Mouse (Mus musculus) neural tube, embryonic 12.5 days (tissue): ENCODE measurements around the gene Lrrc63. TPM values are rescaled to one million over a fixed set of nuclear protein-coding genes. Genes with fewer than 3 reads are reported as not detected.

Experiments used
- ATAC-seq: fragments of 200-750 bp; cut with Nextera tagmentation; 2 replicates; pipeline ENCODE4 v1.8.0; 2017; ENCODE audit warnings: low read depth, mild to moderate bottlenecking, moderate TSS enrichment, moderate library complexity; ENCODE audit not compliant: low FRiP score
- H3K27ac ChIP-seq: fragments of 300-500 bp; sonication (generic); 2 replicates; pipeline ENCODE4 v1.5.1; 2016
- H3K27me3 ChIP-seq: fragments of 300-500 bp; sonication (generic); replicated peaks from 2 replicates; pipeline ENCODE4 v1.6.1; 2016; ENCODE audit warnings: mild to moderate bottlenecking
- H3K36me3 ChIP-seq: fragments of 300-500 bp; sonication (generic); 2 replicates; pipeline ENCODE4 v1.6.1; 2016; ENCODE audit warnings: mild to moderate bottlenecking
- H3K4me1 ChIP-seq: fragments of 300-500 bp; sonication (generic); 2 replicates; pipeline ENCODE4 v1.6.1; 2016
- H3K4me2 ChIP-seq: fragments of 300-500 bp; sonication (generic); replicated peaks from 2 replicates; pipeline ENCODE4 v1.6.1; 2016; ENCODE audit warnings: mild to moderate bottlenecking
- H3K4me3 ChIP-seq: fragments of 300-500 bp; sonication (generic); 2 replicates; pipeline ENCODE4 v1.5.1; 2016
- H3K9ac ChIP-seq: fragments of 300-500 bp; sonication (generic); 2 replicates; pipeline ENCODE4 v1.6.1; 2016; ENCODE audit warnings: mild to moderate bottlenecking
- H3K9me3 ChIP-seq: fragments of 300-500 bp; sonication (generic); 2 replicates; pipeline ENCODE4 v1.6.1; 2016; ENCODE audit warnings: mild to moderate bottlenecking
- WGBS: fragments of 180-500 bp; shearing (Covaris S2); methylation state at CpG from one replicate; pipeline ENCODE4 v1.1.7; 2016; 5-methylcytosine and 5-hydroxymethylcytosine counted together
- polyA plus RNA-seq: library from polyadenylated mRNA; unstranded; fragments of >200 nt; fragmentation: Nextera tagmentation; extraction: Ambion mirVana; gene quantifications from 2 replicates; pipeline ENCODE4 v1.2.1, GENCODE M21; 2016

Gene Lrrc63
- polyA plus RNA-seq, 1 experiment from 2014 or later = 0.08 TPM

DNA sequence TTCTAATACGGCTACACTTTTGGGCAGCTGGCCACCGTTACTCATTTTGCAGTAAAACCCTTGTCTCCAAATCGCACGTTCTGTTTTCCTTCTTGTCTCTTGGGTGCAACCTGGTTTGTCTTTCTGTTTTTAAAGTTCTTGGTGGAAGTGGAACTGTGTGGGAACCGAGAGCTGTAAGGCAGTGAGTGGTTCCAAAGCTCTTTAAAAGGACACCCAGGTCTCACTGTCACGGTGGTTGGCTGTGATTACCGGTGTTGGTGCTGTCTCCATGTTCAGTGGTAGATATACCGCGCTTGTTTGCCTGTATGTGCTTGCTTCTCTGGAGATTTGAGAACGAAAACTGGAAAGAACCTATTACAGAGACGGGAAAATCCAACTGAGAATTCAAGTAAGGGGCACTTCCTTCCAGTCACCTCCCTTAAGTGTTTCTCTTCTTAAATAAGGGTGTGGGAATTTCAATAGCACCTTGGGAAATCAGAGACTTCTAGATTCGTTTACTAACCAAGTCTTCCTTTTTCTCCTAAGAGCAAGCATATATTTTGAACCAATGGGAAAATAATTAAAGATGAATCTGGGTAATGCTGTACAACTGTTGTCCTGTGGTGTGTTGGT lies 749 bp upstream of the Lrrc63 start:
- H3K4me3 ChIP-seq = peak overlapping the region; percentile 56; the same call in 1 of the 2 replicates
- H3K9me3 ChIP-seq = no peaks in the 10 kb centered on the region
- H3K4me2 ChIP-seq = peak overlapping the region; percentile 81
- H3K27ac ChIP-seq = no peak overlapping the region
- H3K27me3 ChIP-seq = no peaks in the 10 kb centered on the region
- 4% methylated on average over 12 of the region's 12 CpGs for WGBS
- no peak overlapping the region for H3K9ac ChIP-seq
- no peaks in the 10 kb centered on the region for H3K36me3 ChIP-seq
- no peak for ATAC-seq
- no peaks in the 10 kb centered on the region for H3K4me1 ChIP-seq

- no peak overlapping the region for H3K4me3 ChIP-seq
- H3K9me3 ChIP-seq = no peaks in the 10 kb centered on the region
- H3K4me2 ChIP-seq = no peak overlapping the region
- H3K27ac ChIP-seq = no peak overlapping the region
- 88% methylated on average over 8 of the region's 8 CpGs for WGBS
- no peaks in the 10 kb centered on the region for H3K36me3 ChIP-seq
- H3K4me1 ChIP-seq = no peaks in the 10 kb centered on the region
- no peaks in the 10 kb centered on the region for H3K27me3 ChIP-seq
- H3K9ac ChIP-seq = no peak overlapping the region
- no peak for ATAC-seq
Measured at GRCm38 (mm10) chr14:75121658-75122057, 9.0 kb downstream of the Lrrc63 start.

DNA sequence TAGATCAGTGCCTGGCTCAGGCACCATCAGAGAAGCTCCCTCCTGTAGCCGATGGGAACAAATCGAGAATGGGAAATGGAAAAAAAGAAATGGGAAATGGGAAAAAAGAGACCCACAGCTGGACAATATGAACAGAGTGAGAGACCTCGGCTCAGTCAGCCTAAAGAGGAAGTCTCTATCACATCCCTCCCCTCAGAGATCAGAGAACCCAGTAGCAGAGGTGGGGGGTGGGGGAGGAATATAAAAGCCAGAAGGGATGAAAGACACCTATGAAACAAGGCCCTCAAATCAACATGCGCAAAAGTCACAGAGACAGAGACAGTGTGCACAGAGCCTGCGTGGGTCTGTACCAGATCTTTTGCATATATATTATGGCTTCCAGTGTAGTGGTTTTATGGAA lies 27.7 kb downstream of the Lrrc63 start:
- WGBS = 87% methylated on average over 5 of the region's 5 CpGs

GRCm38 (mm10) chr14:75077946-75078345 lies 52.7 kb downstream of the Lrrc63 start:
- H3K4me2 ChIP-seq = no peak overlapping the region
- 71% methylated on average over 6 of the region's 6 CpGs for WGBS
- H3K9ac ChIP-seq = no peak overlapping the region
- no peaks in the 10 kb centered on the region for H3K4me1 ChIP-seq
- no peak overlapping the region for H3K27ac ChIP-seq
- no peaks in the 10 kb centered on the region for H3K9me3 ChIP-seq
- H3K27me3 ChIP-seq = no peaks in the 10 kb centered on the region
- no peak for ATAC-seq
- H3K36me3 ChIP-seq = no peaks in the 10 kb centered on the region
- H3K4me3 ChIP-seq = no peak overlapping the region

More for the DNA sequence above, 27.7 kb downstream of the Lrrc63 start:
- Histone ChIP-seq H3K9ac (no peak overlapping the region), H3K9me3 (no peaks in the 10 kb centered on the region), H3K27me3 (no peaks in the 10 kb centered on the region), H3K27ac (no peak overlapping the region), H3K36me3 (no peaks in the 10 kb centered on the region), H3K4me2 (no peak overlapping the region), H3K4me1 (no peaks in the 10 kb centered on the region), H3K4me3 (no peak overlapping the region)
- ATAC-seq = no peak

- Histone ChIP-seq H3K4me1 (no peaks in the 10 kb centered on the region), H3K27me3 (no peaks in the 10 kb centered on the region), H3K36me3 (no peaks in the 10 kb centered on the region), H3K4me2 (no peak overlapping the region), H3K9ac (no peak overlapping the region), H3K9me3 (no peaks in the 10 kb centered on the region), H3K27ac (no peak overlapping the region), H3K4me3 (no peak overlapping the region)
- ATAC-seq = no peak
- 83% methylated on average over 10 of the region's 10 CpGs for WGBS
Measured at GRCm38 (mm10) chr14:75075299-75076180, 55.1 kb downstream of the Lrrc63 start.

- H3K27me3 ChIP-seq = no peaks in the 10 kb centered on the region
- H3K9ac ChIP-seq = no peak overlapping the region
- no peak for ATAC-seq
- no peak overlapping the region for H3K4me3 ChIP-seq
- H3K9me3 ChIP-seq = no peaks in the 10 kb centered on the region
- H3K27ac ChIP-seq = no peak overlapping the region
- no peaks in the 10 kb centered on the region for H3K4me1 ChIP-seq
- H3K4me2 ChIP-seq = no peak overlapping the region
- H3K36me3 ChIP-seq = no peaks in the 10 kb centered on the region
- 91% methylated on average over 15 of the region's 15 CpGs for WGBS
Measured at GRCm38 (mm10) chr14:75071091-75071490, 59.6 kb downstream of the Lrrc63 start.

GRCm38 (mm10) chr14:75069356-75069979 lies 61.2 kb downstream of the Lrrc63 start:
- H3K9me3 ChIP-seq = no peaks in the 10 kb centered on the region
- H3K36me3 ChIP-seq = no peaks in the 10 kb centered on the region
- H3K4me3 ChIP-seq = no peak overlapping the region
- H3K9ac ChIP-seq = no peak overlapping the region
- H3K4me1 ChIP-seq = no peaks in the 10 kb centered on the region
- H3K27ac ChIP-seq = no peak overlapping the region
- 89% methylated on average over 7 of the region's 7 CpGs for WGBS
- no peak overlapping the region for H3K4me2 ChIP-seq
- H3K27me3 ChIP-seq = no peaks in the 10 kb centered on the region
- no peak for ATAC-seq

DNA sequence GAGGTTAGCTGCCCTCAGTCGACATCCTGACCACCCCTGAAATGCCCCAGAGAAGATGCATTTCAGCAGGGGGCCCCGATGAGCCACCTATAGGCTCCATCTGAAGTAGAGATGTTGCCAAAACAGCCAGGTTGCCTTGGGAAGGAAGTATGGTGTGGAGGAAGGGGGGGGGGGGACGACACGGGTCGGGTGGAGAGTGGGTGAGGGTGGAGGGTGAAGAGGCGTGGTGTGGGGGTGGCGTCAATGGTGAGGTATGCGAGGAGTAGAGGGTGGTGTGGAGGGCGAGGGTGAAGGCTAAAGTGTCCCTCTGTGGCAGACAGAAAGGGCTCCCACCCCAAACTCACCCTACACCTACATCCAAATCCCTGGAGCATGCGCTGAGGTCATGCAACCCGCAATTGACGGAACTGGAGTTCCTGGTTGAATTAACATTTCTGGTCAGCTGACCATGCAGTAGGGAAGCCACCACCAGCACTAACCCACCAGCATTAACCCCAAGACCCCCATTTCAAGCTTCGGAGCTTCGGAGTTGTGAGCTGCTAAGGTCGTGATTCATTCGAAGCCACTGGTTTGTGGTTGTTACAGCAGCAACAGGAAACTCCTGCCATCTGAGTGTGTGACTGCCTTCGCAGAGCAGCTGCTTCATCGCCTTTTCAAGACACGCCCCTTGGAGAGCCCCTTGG lies 62.1 kb downstream of the Lrrc63 start:
- no peak for ATAC-seq
- Histone ChIP-seq H3K4me3 (no peak overlapping the region), H3K36me3 (no peaks in the 10 kb centered on the region), H3K9ac (no peak overlapping the region), H3K9me3 (no peaks in the 10 kb centered on the region), H3K4me1 (no peaks in the 10 kb centered on the region), H3K4me2 (no peak overlapping the region), H3K27me3 (no peaks in the 10 kb centered on the region), H3K27ac (no peak overlapping the region)
- 90% methylated on average over 19 of the region's 19 CpGs for WGBS

DNA sequence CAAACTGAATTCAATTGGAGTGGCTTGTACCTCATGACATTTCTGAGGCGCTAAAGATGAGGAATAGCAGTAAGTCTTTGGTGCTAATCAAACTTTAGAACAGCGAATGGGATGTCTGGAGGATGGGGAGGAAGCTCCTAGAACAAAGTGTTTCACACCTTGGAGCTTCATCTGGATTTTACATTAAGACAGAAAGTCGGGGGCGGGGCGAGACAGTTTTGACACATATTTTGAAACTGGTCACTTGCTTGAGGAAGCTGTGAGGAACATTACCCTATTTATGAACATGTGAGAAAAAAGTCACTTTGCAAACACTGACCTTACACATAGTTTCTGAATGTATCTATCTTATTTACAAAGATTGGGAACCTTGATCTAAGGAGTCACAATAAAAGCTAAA lies 65.5 kb downstream of the Lrrc63 start:
- H3K4me1 ChIP-seq = no peaks in the 10 kb centered on the region
- no peak for ATAC-seq
- no peaks in the 10 kb centered on the region for H3K27me3 ChIP-seq
- no peaks in the 10 kb centered on the region for H3K9me3 ChIP-seq
- no peak overlapping the region for H3K4me2 ChIP-seq
- H3K36me3 ChIP-seq = no peaks in the 10 kb centered on the region
- H3K4me3 ChIP-seq = no peak overlapping the region
- 93% methylated on average over 5 of the region's 5 CpGs for WGBS
- H3K9ac ChIP-seq = no peak overlapping the region
- H3K27ac ChIP-seq = no peak overlapping the region

- no peak overlapping the region for H3K4me2 ChIP-seq
- H3K27me3 ChIP-seq = no peaks in the 10 kb centered on the region
- H3K9ac ChIP-seq = no peak overlapping the region
- no peaks in the 10 kb centered on the region for H3K9me3 ChIP-seq
- ATAC-seq = no peak
- 73% methylated on average over 7 of the region's 7 CpGs for WGBS
- no peak overlapping the region for H3K4me3 ChIP-seq
- no peaks in the 10 kb centered on the region for H3K4me1 ChIP-seq
- H3K27ac ChIP-seq = no peak overlapping the region
- H3K36me3 ChIP-seq = no peaks in the 10 kb centered on the region
Measured at GRCm38 (mm10) chr14:75064520-75064919, 66.2 kb downstream of the Lrrc63 start.

- no peak overlapping the region for H3K27ac ChIP-seq
- H3K4me2 ChIP-seq = no peak overlapping the region
- no peak overlapping the region for H3K9ac ChIP-seq
- no peaks in the 10 kb centered on the region for H3K4me1 ChIP-seq
- H3K4me3 ChIP-seq = no peak overlapping the region
- ATAC-seq = no peak
- no peaks in the 10 kb centered on the region for H3K9me3 ChIP-seq
- WGBS = 90% methylated on average over 8 of the region's 8 CpGs
- H3K36me3 ChIP-seq = no peaks in the 10 kb centered on the region
- no peaks in the 10 kb centered on the region for H3K27me3 ChIP-seq
Measured at GRCm38 (mm10) chr14:75063936-75064335, 66.7 kb downstream of the Lrrc63 start.

DNA sequence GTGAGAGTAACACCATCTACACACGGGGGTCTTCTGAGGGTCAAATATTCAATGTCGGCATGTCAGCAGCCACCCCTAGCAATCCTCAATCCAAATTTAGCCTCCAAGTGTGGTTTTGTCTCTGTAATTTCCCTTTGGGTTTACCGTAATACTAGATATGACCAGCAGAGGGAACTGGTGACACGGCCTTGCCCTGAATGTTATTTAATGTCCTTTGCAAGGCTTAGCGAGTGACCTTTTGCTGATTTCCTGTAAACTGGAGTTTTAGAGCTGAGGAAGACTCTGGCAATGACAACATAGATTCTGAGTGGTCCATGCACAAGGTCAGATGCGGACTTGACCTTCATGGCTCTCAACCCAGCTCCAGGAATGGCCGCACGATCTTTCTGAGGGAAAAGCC lies 70.1 kb downstream of the Lrrc63 start:
- H3K36me3 ChIP-seq = no peaks in the 10 kb centered on the region
- H3K9ac ChIP-seq = no peak overlapping the region
- no peaks in the 10 kb centered on the region for H3K4me1 ChIP-seq
- 48% methylated on average over 8 of the region's 8 CpGs for WGBS
- ATAC-seq = no peak
- H3K27me3 ChIP-seq = no peaks in the 10 kb centered on the region
- H3K4me3 ChIP-seq = no peak overlapping the region
- H3K27ac ChIP-seq = no peak overlapping the region
- no peaks in the 10 kb centered on the region for H3K9me3 ChIP-seq
- no peak overlapping the region for H3K4me2 ChIP-seq
